Mouse (Mus musculus) left cerebral cortex, postnatal 36 days (tissue): ENCODE data around the gene Alkbh6. TPM values are rescaled to one million over a fixed set of nuclear protein-coding genes. Genes with fewer than 3 reads are reported as not detected.

Source experiments
- DNase-seq, 2 experiments: peaks; one replicate each; pipeline ENCODE4 v3.0.0; 2021 to 2022; ENCODE audit warnings: low spot score in 2 of 2, mixed read lengths in 1 of 2
- intact Hi-C: fragments of 180-260 bp; cut with DNase I; formaldehyde crosslinking; loops from one replicate; pipeline ENCODE4 v1.15.1; 2025
- total RNA-seq, 2 experiments: library from RNA; stranded (reverse); gene quantifications; 2 replicates each; pipeline ENCODE4 v1.2.3; 2021

Alkbh6 gene
- total RNA-seq, 2 experiments from 2014 or later: 58.7 to 65.2 TPM

- intact Hi-C loops: no loop called here
- peak in 1 of 2 experiments; percentile 3 for DNase-seq
These were observed 50.9 kb downstream of the Alkbh6 start for GRCm38 (mm10) chr7:30359276-30359865.

GRCm38 (mm10) chr7:30360028-30360427 lies 51.5 kb downstream of the Alkbh6 start:
- no peak for DNase-seq

GRCm38 (mm10) chr7:30362652-30363343 lies 54.3 kb downstream of the Alkbh6 start, which contains the start of gene Lrfn3:
Gene Lrfn3, minus strand, starts transcription at chr7:30362772.
- intact Hi-C loops: loop anchor here (1.0 kb wide), 1 partner anchor 61 kb away; no protein-coding TSS in a partner anchor

More at GRCm38 (mm10) chr7:30360028-30360427, 51.5 kb downstream of the Alkbh6 start:
- intact Hi-C loops: no loop called here

GRCm38 (mm10) chr7:30363344-30363738 lies 54.8 kb downstream of the Alkbh6 start:
- intact Hi-C loops: loop anchor here (1.0 kb wide), 1 partner anchor 60 kb away; no protein-coding TSS in a partner anchor

More at GRCm38 (mm10) chr7:30362652-30363343, 54.3 kb downstream of the Alkbh6 start, which contains the start of gene Lrfn3:
- peak; percentile 54 to 62 for DNase-seq

More at GRCm38 (mm10) chr7:30363344-30363738, 54.8 kb downstream of the Alkbh6 start:
- DNase-seq: no peak

Other genes with a start within 250 kb of the Alkbh6 start
- gene Zfp82, start 235.8 kb upstream of the Alkbh6 start, total RNA-seq: 1 to 10 TPM; 3.4 to 4.5 TPM
- 1 to 10 TPM in 1 of 2 experiments, not detected in 1; 1.1 TPM for gene Gm26920, start 218.3 kb upstream of the Alkbh6 start, total RNA-seq
- gene Zfp566, start 218.2 kb upstream of the Alkbh6 start, total RNA-seq: 1 to 10 TPM; 7.5 to 7.6 TPM
- 10 to 100 TPM; 65.6 to 70.4 TPM for gene Zfp260, start 213.9 kb upstream of the Alkbh6 start, total RNA-seq
- 10 to 100 TPM; 29.9 to 38.4 TPM for gene Zfp382, start 186.8 kb upstream of the Alkbh6 start, total RNA-seq
- 10 to 100 TPM; 40.5 to 48.3 TPM for gene Zfp146, start 139.0 kb upstream of the Alkbh6 start, total RNA-seq
- 1 to 10 TPM; 5.8 to 6.0 TPM for gene Cox7a1, start 124.6 kb upstream of the Alkbh6 start, total RNA-seq
- gene Capns1, start 109.9 kb upstream of the Alkbh6 start, total RNA-seq: 100 to 1,000 TPM; 175 to 181 TPM
- gene Polr2i, start 76.8 kb upstream of the Alkbh6 start, total RNA-seq: 10 to 100 TPM; 45.6 to 53.4 TPM
- gene Tbcb, start 76.4 kb upstream of the Alkbh6 start, total RNA-seq: 100 to 1,000 TPM; 135 to 142 TPM
- gene Ovol3, start 73.0 kb upstream of the Alkbh6 start, total RNA-seq: not detected
- gene Thap8, start 28.6 kb upstream of the Alkbh6 start, total RNA-seq: under 1 TPM; 0.32 to 0.41 TPM
- 1 to 10 TPM; 1.0 to 1.1 TPM for gene Wdr62, start 28.3 kb upstream of the Alkbh6 start, total RNA-seq
- 100 to 1,000 TPM; 491 to 494 TPM for gene Clip3, start 17.0 kb upstream of the Alkbh6 start, total RNA-seq
- gene Syne4, start 6.1 kb downstream of the Alkbh6 start, total RNA-seq: 1 to 10 TPM; 6.4 to 9.1 TPM
- under 1 TPM; 0.52 to 0.54 TPM for gene E130208F15Rik, start 13.0 kb downstream of the Alkbh6 start, total RNA-seq
- 1 to 10 TPM; 7.5 to 9.4 TPM for gene Sdhaf1, start 15.2 kb downstream of the Alkbh6 start, total RNA-seq
- 10 to 100 TPM; 32.9 to 35.1 TPM for gene Lrfn3, start 54.1 kb downstream of the Alkbh6 start, total RNA-seq
- 10 to 100 TPM; 25.0 to 28.4 TPM for gene Tyrobp, start 105.0 kb downstream of the Alkbh6 start, total RNA-seq
- 1 to 10 TPM; 1.2 to 2.1 TPM for gene Hcst, start 111.1 kb downstream of the Alkbh6 start, total RNA-seq
- gene Nfkbid, start 113.0 kb downstream of the Alkbh6 start, total RNA-seq: 1 to 10 TPM; 2.9 to 3.6 TPM
- 1,000 to 10,000 TPM; 1,238 to 1,418 TPM for gene Aplp1, start 136.8 kb downstream of the Alkbh6 start, total RNA-seq
- gene Kirrel2, start 149.0 kb downstream of the Alkbh6 start, total RNA-seq: 10 to 100 TPM; 12.9 to 17.8 TPM
- gene Nphs1, start 149.6 kb downstream of the Alkbh6 start, total RNA-seq: under 1 TPM; 0.99 to 1.00 TPM
- gene Prodh2, start 184.9 kb downstream of the Alkbh6 start, total RNA-seq: not detected
- 100 to 1,000 TPM; 156 to 209 TPM for gene Arhgap33, start 226.3 kb downstream of the Alkbh6 start, total RNA-seq
- gene Hspb6, start 243.5 kb downstream of the Alkbh6 start, total RNA-seq: 1 to 10 TPM; 4.2 to 5.1 TPM
- 1 to 10 TPM; 2.8 to 4.5 TPM for gene Proser3, start 243.6 kb downstream of the Alkbh6 start, total RNA-seq